Mouse (Mus musculus): ENCODE data around the gene Vpreb1.
"Not testable (repeated sequence)": the region's sequence is repeated elsewhere in the genome, so short reads cannot be mapped to it uniquely, and the experiment has no call there.

Gene Vpreb1

GRCm38 (mm10) chr16:16856054-16856453 lies 14.6 kb downstream of the Vpreb1 start:
- DNase-seq (ENCODE audit: low spot score in 2 of 2) = not testable (repeated sequence)

DNA sequence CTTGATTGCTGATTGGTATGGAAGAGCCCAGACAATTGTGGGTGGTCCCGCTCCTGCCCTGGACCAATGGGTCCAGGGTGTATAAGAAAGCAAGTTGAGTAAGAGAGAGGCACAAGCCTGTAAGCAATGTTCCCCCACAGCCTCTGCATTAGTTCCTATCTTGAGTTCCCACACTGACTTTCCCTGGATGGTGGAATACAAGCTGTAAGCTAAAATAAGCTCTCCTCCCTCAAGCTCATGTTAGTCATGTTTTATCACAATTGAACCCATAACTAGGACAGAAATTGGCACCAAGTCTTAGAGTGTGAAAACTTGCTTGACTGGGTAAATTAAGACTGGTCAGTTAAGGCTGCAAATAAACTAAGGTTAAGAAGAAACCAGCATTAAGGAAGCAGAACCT lies 15.1 kb downstream of the Vpreb1 start:
- DNase-seq (ENCODE audit: low spot score in 2 of 2) = no peak

GRCm38 (mm10) chr16:16854836-16855235 lies 15.8 kb downstream of the Vpreb1 start:
- DNase-seq (ENCODE audit: low spot score in 2 of 2) = no peak

DNA sequence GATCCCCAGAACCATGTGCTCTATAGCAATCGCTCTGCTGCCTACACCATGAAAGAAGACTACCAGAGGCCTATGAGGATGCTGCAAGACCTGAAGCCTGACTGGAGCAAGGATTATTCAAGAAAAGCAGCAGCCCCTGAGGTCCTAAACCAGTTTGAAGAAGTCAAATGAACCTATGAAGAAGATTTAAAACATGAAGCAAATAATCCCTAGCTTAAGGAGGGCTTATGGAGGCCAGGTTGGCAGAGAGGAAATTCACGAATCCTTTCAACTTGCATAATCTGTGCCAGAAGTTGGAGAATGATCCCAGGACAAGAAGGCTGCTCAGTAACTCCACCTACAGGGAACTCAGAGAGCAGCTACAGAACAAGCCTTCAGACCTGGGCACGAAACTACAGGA lies 18.2 kb downstream of the Vpreb1 start:
- DNase-seq (ENCODE audit: low spot score in 2 of 2) = no peak

- DNase-seq (ENCODE audit: low spot score in 2 of 2) = no peak
Observed at GRCm38 (mm10) chr16:16849196-16849595, 21.4 kb downstream of the Vpreb1 start.

DNA sequence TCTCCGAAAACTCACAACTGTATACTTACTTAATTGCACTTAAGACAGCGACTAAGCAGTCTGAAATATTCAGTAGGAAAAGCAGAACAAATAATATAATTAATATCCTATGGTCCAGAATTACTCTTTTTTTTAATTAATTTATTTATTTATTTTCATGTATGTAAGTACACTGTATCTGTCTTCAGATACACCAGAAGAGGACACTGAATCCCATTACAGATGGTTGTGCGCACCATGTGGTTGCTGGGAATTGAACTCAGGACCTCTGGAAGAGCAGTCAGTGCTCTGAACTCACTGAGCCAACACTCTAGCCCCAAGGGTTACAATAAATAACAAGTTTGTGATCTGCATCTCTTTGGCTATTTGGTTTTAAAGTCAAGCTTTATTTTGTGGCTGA lies 41.0 kb downstream of the Vpreb1 start:
- DNase-seq (ENCODE audit: low spot score in 2 of 2) = no peak

GRCm38 (mm10) chr16:16828757-16829615 lies 41.7 kb downstream of the Vpreb1 start, which contains the start of gene Spag6l:
Gene Spag6l (minus strand): TSS chr16:16829456.
- peak in 1 of 2 experiments; percentile 37 for DNase-seq (ENCODE audit: low spot score in 2 of 2)

GRCm38 (mm10) chr16:16826223-16826622 lies 44.4 kb downstream of the Vpreb1 start:
- no peak for DNase-seq (ENCODE audit: low spot score in 2 of 2)

DNA sequence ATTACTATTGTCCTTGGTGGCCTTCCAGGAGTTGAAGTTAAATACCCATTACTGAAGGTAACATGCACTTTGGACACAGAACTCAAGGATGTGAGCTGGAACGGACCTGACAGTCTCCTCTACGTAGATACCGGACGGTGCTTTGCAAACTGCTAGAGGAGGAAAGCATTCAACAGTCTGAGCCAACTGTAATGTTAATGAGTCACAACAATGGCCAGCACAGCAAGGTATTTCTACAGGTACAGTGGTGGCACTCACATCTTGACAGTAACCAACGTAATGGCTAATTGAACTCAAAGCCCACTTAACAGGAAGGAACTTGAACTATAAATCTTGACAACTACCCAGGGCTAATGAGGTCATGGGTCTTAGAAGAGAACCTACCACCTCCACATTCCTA lies 45.2 kb downstream of the Vpreb1 start:
- no peak for DNase-seq (ENCODE audit: low spot score in 2 of 2)

Measured in cerebellum, postnatal 4 days (tissue).